Mouse (Mus musculus) cerebellum, postnatal 36 days (tissue): ENCODE measurements at regions not wholly inside any gene's neighbourhood (a gene's known extent, or its start where the extent isn't known, plus 50 kb on each side); places are given as distances from the start of the nearest gene placed in this dataset.
A peak's percentile ranks its signal among the peaks of the same experiment; 100 is the strongest.

Experiments used
- DNase-seq, 2 experiments: peaks; one replicate each; pipeline ENCODE4 v3.0.0; 2021 to 2022; ENCODE audit warnings: mixed read lengths in 2 of 2

DNA sequence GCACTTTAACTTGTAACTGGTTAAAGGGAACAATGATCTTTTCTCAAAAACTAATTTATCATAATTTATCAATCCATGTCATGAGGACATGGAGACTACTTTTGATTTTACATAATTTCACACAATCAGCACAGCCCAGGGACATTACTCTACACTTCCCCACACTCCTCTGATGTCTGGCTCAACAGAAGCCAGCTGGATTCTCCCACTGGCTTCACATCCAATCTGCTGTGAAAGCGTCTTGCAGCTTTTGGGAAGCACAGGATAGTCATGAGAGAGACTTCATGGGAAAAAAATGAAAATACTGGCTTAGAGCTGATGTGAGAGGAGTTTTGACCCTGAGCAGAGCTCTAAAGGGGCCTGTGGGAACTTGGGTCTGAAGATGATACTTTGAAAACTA lies 61.7 kb upstream of the Hrasls start:
- DNase-seq, result no peak

DNA sequence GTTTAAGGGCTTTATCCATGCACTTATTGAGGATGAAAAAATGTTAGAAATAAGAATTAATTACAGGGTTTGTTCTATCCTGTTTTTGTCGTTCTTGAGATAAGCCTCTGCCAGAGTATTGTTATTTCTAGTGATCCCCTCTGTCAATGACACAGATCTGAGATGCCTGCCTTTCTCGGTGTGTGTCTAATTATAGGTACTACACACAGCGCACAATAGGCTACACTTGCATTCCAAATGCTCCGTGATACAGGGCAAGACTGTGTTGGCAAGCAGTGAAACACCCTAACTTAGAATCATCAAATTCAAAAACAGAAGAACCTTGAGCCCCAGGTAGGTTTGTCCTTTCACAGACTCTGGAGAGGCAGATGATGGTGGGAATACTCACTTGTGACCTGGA lies 90.3 kb upstream of the Hrasls start:
- no peak for DNase-seq

DNA sequence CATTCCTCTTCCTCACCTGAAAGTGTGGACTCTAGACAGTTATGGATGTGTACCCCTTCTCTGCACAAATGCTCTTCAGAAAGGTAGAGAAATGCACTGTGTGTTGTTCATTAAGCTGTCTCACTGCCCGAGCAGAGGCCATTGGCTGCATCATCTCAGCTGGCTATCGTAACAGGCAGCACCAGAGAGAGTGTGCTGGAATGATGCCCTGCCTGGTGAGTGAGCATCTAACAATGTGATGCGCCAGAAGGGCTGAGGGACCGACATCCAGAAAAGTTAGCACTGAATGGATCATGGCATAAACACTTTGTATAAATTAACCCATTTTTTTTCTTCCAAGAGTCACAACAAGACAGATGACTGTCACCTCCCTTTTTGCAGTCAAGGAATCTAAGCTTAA lies 112.7 kb upstream of the Hrasls start:
- no peak for DNase-seq

DNA sequence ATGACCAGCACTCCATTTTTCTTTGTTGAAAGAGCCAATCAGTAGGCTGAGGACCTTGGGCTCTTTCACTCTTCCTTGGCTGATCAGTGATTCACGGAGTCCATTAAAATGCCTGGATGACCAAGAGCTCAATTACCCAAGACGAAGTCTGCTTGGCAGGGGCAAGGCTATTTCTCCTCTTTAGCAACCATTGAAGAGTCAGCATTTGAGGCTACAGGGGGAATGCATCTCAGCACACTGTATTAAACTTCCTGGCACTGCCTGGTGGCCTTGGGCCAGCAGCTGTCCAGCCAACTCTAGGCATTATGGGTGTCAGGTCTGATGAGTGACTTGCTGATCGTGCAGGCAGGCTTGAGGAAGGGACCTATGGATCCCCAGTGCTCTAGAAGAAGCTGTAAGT lies 136.5 kb upstream of the Mb21d2 start:
- no peak for DNase-seq

DNA sequence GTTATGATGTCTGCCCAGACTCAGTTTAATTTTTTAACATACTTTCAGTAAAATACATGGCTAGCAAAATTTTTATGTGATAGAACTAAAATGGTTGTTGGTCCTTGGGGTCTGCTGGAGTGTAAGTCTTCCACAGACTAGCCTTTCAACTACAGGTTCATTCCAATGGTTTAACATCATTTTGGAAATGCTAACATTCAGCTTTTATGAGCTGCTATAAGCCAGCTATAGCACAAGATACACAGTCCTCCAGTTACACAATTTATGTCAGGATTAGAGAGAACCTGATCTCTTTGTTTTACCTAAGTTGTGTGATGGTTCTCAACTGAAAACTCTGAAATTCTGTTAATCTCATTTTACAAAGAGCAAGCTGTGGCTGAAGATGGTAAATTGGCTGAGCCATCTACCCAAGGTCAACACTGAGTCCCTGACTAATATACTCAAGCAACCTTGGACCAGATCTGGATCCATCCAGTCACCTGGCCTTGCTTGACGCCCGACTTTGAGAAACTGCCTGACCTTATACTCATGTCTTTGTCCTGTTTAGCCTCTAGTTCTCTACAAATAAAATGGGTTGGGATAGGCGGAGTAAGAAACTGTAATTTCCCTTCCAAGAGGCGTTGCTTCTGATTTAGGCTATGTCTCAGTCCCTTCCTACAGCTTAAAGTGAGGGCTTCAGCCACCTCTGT lies 135.8 kb upstream of the Mb21d2 start:
- no peak for DNase-seq

DNA sequence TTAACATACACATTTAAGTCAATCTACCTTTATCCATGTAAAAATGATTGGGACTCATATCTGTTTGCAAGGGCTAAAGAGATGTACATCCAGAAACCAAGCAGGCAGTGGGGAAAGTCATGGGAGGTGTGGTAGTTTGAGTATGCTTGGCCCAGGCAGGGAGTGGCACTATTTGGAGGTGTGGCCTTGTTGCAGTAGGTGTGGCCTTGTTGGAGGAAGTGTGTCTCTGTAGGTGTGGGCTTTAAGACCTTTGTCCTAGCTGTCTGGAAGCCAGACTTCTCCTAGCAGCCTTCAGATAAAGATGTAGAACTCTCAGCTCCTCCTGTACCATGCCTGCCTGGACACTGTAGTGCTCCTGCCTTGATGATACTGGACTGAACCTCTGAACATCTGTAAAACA lies 133.9 kb upstream of the Mb21d2 start:
- no peak for DNase-seq

DNA sequence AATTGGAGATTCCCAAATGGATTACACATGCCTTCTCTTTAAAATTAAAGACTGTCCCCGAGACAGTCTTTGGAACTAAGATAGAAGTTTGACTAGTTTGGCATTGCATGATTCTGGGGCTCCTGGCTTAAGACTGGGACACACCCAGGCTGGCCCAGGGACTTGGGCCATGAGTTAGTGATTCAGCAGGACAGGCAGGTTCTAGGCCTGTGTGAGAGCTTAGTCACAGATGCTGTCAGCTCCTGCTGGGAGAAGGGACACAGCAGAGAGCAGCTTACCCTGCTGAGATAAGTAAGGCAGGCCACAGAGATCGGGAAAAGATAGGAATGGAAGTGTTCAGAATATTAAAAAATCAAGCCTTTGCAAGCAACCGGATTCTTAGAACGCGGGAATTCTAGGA lies 127.6 kb upstream of the Mb21d2 start:
- DNase-seq, result no peak

DNA sequence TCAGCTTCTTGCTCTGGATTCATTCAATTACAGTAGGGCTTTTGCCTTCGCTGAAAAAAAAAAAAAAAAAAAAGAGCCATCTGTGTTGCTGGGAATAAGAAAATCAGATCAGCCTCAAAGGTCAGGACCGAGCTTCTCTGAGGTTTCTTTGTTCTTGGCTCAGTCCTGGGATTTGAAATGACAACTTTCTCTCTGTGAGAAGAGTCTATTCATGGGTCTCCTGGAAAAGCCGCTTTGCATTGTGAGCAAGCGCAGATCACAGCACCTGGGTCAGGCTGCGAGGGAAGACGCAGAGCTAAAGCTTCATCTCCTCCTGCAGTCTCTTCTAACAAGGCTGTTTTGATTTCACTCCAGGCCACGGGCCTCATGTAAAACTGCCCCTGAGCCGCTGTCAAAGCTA lies 125.0 kb upstream of the Mb21d2 start:
- no peak for DNase-seq

DNA sequence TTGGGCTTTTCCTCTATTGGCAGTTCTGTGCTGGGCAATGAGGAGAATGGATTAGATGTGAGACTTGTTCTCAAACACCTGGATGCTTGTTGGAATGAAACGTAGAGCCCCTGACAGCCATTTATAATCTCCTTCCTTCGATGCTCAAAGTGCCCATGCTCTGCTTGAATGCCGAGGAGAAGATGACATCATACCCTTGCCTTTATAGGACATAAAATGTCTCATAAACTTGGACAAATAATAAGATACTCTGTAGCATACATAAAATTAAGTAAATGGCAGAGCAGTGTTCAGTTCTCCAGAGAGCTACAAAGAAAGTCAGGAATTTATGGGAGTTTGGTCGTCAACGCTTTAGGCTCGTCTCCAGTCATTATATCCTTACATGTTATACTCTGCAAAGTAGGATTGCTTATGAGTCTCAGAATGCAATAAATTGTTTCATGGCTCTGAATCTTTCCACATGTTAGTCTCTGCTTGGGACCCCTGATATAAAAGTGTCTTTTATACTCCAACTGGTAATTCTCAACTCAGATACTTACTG lies 117.0 kb upstream of the Mb21d2 start:
- DNase-seq, result no peak

DNA sequence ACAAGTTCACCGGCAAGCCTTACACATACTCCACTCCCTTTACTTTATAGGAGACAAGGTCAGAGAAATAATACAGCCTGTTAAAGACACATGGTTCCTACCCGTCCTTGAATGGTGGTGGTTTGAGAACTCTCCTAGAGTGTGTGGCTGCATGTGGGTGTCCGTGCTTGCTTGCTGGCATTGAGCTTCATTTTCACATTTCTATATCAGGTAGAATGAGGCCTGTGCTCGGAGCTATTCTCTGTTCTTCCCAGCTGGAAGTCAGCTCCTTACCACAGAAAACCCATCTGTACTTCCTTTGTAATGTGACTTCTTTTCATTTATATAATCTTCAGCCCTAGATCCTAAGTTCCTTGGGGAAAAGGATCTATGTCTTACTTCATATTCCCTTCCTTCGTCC lies 106.0 kb upstream of the Mb21d2 start:
- DNase-seq, result no peak

DNA sequence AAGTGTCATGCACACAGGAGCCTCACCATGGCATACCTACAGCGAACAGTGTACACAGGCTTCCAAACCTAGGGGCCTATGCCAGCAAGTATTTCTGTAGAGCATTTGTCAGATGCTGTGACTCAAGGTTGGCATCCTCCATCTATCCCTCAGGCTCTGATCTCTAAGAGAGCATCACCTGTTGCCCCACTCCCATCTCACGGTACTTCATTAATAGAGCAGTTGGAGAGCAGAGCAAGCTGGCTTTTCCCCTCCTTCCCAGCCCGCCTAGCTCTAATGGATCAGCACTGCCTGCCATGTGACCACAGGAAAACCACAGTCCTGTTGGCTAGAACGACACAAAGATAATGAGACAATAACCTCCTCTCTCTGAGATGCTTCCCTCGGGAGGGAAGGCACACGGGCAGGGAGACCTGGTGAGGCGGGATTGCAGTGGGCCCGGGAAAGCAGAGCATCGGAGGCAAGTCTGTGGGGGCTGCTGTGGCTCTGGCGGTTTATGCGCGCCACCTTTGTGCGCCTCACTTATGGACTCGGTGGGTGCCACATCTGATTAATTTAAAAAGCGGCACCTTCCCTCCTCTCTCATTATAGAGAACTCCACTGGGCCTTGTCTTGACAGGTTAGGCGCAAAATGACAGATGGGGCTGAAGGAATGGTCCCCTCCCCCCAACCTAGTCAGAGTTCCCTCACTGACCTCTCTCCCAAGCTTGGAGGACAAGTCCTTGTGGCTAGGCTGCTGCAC lies 104.8 kb upstream of the Mb21d2 start:
- peak in 1 of 2 experiments; percentile 7 for DNase-seq

DNA sequence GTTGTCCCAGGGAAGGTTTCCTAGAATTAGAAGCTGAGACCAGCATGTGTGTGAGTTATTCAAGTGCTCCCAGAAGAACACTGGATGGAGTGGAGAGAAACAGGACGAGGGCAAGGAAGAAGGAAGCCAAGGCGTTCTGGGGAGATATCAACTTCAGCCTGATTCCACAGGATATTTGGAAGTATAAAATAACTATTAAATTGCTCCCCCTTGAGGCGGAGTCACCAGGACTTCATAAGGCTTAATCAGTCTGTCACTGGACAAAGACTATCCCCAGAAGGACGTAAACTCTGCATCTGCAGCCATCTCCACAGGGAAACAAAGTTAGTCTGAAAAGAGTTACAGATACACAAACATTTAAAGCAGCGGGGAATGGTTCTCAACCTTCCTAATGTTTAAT lies 103.9 kb upstream of the Mb21d2 start:
- DNase-seq, result peak in 1 of 2 experiments; percentile 6

DNA sequence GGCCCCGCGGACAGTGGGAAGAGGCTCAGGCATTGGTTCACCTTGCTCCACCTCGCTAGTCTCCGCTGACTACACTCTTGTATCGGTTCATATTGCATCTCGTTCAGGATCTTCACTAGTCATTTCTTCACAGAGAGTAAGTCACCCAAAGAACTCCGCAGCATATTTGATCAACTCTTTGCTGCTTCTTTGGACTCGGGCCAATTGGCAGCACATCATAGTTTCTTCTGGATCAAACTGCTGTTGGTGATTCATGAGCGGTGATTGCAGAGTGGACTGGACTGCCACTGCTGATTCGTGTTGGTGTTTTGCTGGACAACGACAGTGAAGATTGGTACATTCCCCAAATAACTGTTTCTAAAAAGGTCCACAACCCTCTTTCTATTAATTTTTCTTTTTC lies 98.4 kb upstream of the Mb21d2 start:
- DNase-seq, result no peak

DNA sequence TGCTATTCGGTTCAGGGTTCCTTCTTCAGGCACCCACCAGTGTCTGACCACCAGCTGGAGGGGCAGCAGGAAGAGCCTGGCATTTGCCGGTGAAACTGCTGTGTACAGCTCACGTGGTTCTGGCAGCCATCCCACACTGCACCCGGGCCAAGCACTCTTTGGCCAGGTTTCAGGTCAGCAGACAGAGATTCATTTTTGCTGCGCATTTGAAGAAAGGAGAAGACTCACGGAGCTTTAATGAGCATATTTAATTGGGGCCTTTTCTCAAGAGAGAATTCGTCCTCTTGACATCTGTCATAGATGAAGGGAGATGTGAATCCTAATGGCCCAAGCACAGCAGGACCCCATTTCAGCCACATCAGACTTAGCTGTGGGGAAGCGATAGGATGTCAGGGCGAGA lies 71.8 kb upstream of the Mb21d2 start:
- DNase-seq, result peak; percentile 90 to 91

DNA sequence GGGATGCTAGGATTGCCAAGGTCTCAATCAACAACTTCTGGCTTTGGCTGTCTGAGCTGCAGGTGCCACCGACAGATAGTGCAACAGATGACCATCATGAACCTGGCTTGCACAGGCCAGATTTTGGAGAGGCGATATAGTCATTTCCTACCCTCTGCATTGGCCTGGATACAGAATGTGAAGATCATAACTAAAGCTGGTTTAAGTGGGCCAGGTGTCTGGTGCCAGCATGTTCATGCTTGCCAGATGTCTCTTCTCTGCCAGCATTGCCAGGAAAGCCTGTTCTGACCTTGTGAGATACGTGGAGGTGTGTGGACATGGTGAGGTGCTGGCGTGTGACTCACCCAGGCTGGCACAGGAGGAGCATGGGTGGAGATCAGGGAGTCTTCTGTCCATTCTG lies 70.2 kb upstream of the Mb21d2 start:
- peak; percentile 38 to 44 for DNase-seq

DNA sequence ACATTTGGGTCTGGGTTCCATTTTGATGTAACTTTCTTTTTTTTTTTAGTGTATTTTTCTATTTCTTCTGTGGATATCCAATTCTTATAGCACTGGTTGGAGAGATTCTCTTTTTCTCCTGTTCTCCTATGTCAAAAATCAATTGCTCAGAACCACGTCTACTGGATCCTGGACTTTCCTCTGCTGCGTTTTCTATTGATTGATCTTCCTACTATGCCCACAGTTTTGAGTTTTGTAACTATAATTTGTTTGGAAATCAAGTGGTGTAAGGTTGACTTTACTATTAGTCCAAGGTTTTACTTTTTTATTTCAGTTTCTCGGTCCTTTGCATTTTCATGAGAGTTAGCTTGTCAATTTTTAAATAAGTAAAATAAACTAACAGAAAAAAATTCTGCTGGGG lies 67.2 kb upstream of the Mb21d2 start:
- no peak for DNase-seq

DNA sequence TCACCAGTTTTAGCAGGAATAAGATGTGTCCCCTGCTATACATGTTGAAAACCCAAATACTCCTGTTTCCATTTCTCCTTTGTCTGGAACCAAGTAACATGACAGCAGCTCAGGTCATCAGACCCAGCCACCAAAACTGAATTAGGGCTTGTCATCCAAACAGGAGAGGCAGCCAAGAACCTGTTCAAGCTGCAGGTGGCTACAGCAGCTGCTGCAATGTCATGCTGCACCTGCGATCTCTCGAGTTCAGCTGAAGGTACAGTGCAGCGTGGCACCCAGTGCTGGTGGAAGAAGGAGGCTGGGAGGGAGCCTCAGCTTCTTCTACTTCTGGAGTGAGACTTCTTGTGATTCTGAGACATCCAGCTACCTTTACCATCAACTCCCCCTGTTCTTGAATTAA lies 61.2 kb upstream of the Mb21d2 start:
- peak; percentile 21 to 48 for DNase-seq

DNA sequence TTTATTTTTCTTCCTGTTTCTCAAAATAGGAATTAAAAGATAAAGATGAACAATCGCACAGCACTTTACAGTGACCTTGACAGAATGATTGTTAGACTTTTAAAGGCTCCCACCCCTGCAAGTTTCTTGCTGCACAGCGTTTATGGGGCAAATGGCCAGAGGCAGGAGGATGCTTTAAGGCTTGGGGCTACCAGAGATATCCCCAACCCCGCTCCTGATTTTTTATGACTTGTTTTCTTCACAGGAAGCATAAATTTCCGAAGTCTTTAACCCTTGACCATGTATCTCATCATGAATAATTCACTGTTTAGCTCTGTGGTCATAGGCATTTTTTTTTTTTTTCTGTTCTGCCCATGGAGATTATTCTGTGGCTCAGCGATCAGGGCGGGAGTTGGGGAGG lies 55.5 kb upstream of the Mb21d2 start:
- no peak for DNase-seq

DNA sequence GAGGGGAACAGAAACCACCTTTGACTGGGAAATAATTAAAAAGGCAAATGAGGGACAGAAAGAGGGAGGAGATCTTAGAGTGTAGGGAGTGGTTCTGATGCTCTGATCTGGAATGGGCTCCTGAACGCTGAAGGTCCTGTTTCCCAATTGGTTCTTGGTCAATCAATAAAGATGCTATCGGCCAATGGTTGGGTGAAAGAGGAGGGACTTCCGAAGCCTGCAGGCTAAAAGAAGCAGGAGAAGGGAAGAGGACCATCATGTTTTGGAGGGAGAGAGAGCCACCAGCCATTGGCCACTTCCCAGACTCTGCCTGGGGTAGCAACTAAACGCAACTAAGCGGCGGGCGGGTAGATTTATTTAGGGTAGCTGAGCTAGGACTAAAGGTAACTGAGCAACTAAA lies 53.4 kb upstream of the Mb21d2 start:
- DNase-seq, result no peak
